Mouse (Mus musculus) lung, adult 2 months (tissue): ENCODE measurements around the gene Gm21149.
"Not testable (repeated sequence)": the region's sequence is repeated elsewhere in the genome, so short reads cannot be mapped to it uniquely, and the experiment has no call there.

Experiments
- CTCF ChIP-seq: fragments of 200-500 bp; IDR thresholded peaks from 2 replicates; pipeline ENCODE4 v1.5.1; 2011; ENCODE audit warnings: mild to moderate bottlenecking, low read length, control low read depth; ENCODE audit not compliant: insufficient read depth
- POLR2A ChIP-seq: fragments of 200-500 bp; IDR thresholded peaks from 2 replicates; pipeline ENCODE4 v1.6.1; 2011; ENCODE audit warnings: low read depth, mild to moderate bottlenecking, control low read depth, low read length, borderline replicate concordance; ENCODE audit errors: extremely low read depth

DNA sequence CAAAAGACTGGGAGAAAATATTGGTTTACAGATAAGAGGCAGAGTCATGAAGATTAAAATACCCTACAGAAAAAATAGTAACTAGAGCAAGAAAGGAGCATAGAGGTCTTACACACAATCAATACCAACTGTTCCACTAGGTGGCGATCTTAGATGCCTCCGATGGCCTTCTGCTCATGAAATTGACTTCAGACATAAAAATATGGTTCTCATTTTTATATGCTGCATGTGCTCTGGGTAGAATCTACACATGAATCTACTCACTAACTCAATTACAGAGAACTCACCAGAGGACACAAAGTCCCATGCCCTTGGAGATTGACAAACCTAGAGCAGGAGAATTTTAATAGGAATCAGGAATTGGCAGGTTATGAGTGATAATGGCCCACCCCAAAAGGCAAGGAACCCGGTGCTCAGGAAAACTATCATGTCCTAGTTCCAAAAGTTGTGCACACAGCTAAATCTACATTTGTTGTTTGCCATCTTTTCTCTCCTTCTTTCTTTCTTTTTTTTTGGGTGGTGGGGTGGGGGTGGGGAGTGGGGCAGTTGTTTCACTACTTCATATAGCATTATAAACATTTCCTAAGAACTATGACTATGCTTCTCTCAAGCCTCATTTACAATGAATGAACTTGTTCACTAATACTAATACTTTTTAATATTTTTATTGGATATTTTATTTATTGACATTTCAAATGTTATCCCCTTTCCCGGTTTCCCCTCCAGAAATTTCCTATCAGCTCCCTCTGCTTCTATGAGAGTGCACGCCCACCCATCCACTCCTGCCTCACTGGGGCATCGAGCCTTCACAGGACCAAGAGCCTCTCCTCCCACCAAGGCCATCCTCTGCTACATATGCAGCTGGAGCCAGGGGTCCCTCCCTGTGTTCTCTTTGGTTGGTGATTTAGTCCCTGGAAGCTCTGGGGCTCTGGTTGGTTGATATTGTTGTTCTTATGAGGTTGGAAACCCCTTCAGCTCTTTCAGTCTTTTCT is 32.4 kb upstream of the Gm21149 start:
- TF ChIP-seq CTCF, POLR2A: not testable (repeated sequence)
